Mouse (Mus musculus) neural tube, embryonic 11.5 days (tissue): ENCODE data around the gene Grsf1. TPM values are rescaled to one million over a fixed set of nuclear protein-coding genes. Genes with fewer than 3 reads are reported as not detected.

Experiments used
- ATAC-seq: fragments of 200-750 bp; cut with Nextera tagmentation; 2 replicates; pipeline ENCODE4 v1.8.0; 2017; ENCODE audit warnings: moderate number of reproducible peaks, mild to moderate bottlenecking, moderate TSS enrichment, moderate library complexity; ENCODE audit not compliant: insufficient read depth, low FRiP score, low TSS enrichment
- DNase-seq: peaks from one replicate; pipeline ENCODE4 v3.0.0-alpha.2; 2015; ENCODE audit warnings: low spot score
- H3K27ac ChIP-seq: fragments of 300-500 bp; sonication (generic); 2 replicates; pipeline ENCODE4 v1.5.1; 2014; ENCODE audit warnings: low read depth, mild to moderate bottlenecking, low read length
- H3K27me3 ChIP-seq: fragments of 300-500 bp; sonication (generic); 2 replicates; pipeline ENCODE4 v1.6.1; 2014; ENCODE audit warnings: mild to moderate bottlenecking, low read length, mixed read lengths; ENCODE audit not compliant: control insufficient read depth, insufficient read depth
- H3K36me3 ChIP-seq: fragments of 300-500 bp; sonication (generic); 2 replicates; pipeline ENCODE4 v1.6.1; 2014; ENCODE audit warnings: mild to moderate bottlenecking, low read length, moderate library complexity, mixed read lengths; ENCODE audit not compliant: control insufficient read depth, insufficient read depth
- H3K4me1 ChIP-seq: fragments of 300-500 bp; sonication (generic); 2 replicates; pipeline ENCODE4 v1.6.1; 2014; ENCODE audit warnings: low read length, mixed read lengths; ENCODE audit not compliant: control insufficient read depth, insufficient read depth
- H3K4me2 ChIP-seq: fragments of 300-500 bp; sonication (generic); 2 replicates; pipeline ENCODE4 v1.6.1; 2014; ENCODE audit warnings: low read depth, mild to moderate bottlenecking, moderate library complexity
- H3K4me3 ChIP-seq: fragments of 300-500 bp; sonication (generic); 2 replicates; pipeline ENCODE4 v1.5.1; 2014; ENCODE audit warnings: low read depth, low read length
- H3K9ac ChIP-seq: fragments of 300-500 bp; sonication (generic); 2 replicates; pipeline ENCODE4 v1.6.1; 2014; ENCODE audit warnings: mild to moderate bottlenecking, low read length
- H3K9me3 ChIP-seq: fragments of 300-500 bp; sonication (generic); 2 replicates; pipeline ENCODE4 v1.6.1; 2016; ENCODE audit warnings: low read length; ENCODE audit not compliant: control insufficient read depth
- WGBS: fragments of 180-500 bp; shearing (Covaris S2); extraction: QIAGEN DNeasy Blood & Tissue Kit; methylation state at CpG from one replicate; pipeline ENCODE4 v1.1.7; 2014; 5-methylcytosine and 5-hydroxymethylcytosine counted together
- polyA plus RNA-seq: library from polyadenylated mRNA; unstranded; fragments of >200 nt; fragmentation: Nextera tagmentation; extraction: Ambion mirVana; gene quantifications from 2 replicates; pipeline ENCODE4 v1.2.1, GENCODE M21; 2014

Gene Grsf1
- 105 and 108 TPM in 2 replicates for polyA plus RNA-seq

DNA sequence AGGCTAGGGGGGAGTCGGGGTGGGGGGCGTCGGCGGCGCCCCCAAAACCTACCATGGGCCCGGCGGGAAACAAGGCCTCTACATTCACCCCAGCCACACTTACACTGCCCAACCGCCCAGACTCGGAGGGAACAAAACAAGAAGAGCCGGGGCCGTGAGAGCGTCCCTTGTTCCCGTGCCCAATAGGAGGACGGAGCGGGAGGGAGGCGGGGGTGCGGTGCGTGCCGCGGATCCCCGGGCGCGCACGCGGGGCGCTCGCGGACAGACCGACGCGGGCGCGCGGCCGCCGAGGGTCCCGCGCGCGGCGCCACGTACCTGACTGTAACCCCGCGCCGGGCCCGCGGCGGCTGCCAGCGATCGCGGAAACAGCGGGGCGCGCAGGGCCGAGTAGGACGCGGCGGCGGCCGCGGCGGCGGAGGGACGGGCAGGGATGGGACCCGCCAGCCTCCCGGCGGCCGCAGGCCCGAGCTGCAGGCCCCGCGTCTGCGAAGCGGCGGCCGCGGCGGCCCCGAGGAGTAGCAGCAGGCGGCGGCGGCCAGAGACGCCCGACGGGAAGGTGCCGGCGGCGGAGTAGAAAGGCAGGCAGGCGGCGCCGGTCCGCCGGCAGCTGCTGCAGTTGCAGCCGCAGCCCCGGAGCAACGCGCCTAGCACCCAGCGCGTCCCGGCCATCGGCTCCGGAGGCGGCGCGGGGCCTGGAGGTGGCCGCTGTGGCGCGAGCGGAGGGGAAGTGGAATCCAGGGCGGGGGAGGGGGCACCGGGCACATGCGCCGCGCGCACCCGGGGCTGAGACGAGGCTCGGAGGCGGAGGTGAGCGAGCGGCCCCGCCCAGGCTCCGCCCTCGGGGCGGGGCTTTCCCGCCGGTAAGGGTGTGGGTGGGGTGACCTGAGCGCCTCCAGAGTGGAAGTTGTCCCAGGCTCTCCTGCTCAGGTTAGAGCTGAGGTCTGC is at the start of gene Grsf1:
Gene Grsf1, minus strand, starts transcription at position 729 of the 945 bp plus-strand sequence.
- Histone ChIP-seq H3K4me2 (peak within 1 kb of the TSS; percentile 62), H3K4me1 (peaks cover 11% of the 10 kb centered on the region), H3K9me3 (no peaks in the 10 kb centered on the region), H3K9ac (peak within 1 kb of the TSS; percentile 97), H3K27me3 (no peaks in the 10 kb centered on the region), H3K27ac (peak within 1 kb of the TSS; percentile 98), H3K36me3 (no peaks in the 10 kb centered on the region), H3K4me3 (peak within 1 kb of the TSS; percentile 87)
- ATAC-seq = peak; percentile 93
- 0% methylated on average over 99 of the region's 127 CpGs for WGBS
- DNase-seq = peak; percentile 94

- H3K4me1 ChIP-seq = peaks cover 13% of the 10 kb centered on the region
- ATAC-seq (no peak), DNase-seq (no peak)
- H3K9me3 ChIP-seq = no peaks in the 10 kb centered on the region
- H3K27ac ChIP-seq = no peak overlapping the region
- H3K36me3 ChIP-seq = no peaks in the 10 kb centered on the region
- H3K4me3 ChIP-seq = no peak overlapping the region
- H3K4me2 ChIP-seq = no peak overlapping the region
- no peak overlapping the region for H3K9ac ChIP-seq
- no peaks in the 10 kb centered on the region for H3K27me3 ChIP-seq
- 77% methylated on average over 3 of the region's 3 CpGs for WGBS
These were observed 48.1 kb upstream of the Grsf1 start for GRCm38 (mm10) chr5:88724030-88724429.

- H3K4me3 ChIP-seq = peak overlapping the region; percentile 97
- peak overlapping the region; percentile 96 for H3K9ac ChIP-seq
- H3K4me1 ChIP-seq = peaks cover 13% of the 10 kb centered on the region
- no peaks in the 10 kb centered on the region for H3K9me3 ChIP-seq
- ATAC-seq (no peak), DNase-seq (no peak)
- H3K27me3 ChIP-seq = no peaks in the 10 kb centered on the region
- H3K36me3 ChIP-seq = no peaks in the 10 kb centered on the region
- WGBS = 29% methylated on average over 4 of the region's 4 CpGs
- H3K27ac ChIP-seq = no peak overlapping the region
- H3K4me2 ChIP-seq = peak overlapping the region; percentile 96
These were observed 46.2 kb upstream of the Grsf1 start for GRCm38 (mm10) chr5:88722213-88722600.

DNA sequence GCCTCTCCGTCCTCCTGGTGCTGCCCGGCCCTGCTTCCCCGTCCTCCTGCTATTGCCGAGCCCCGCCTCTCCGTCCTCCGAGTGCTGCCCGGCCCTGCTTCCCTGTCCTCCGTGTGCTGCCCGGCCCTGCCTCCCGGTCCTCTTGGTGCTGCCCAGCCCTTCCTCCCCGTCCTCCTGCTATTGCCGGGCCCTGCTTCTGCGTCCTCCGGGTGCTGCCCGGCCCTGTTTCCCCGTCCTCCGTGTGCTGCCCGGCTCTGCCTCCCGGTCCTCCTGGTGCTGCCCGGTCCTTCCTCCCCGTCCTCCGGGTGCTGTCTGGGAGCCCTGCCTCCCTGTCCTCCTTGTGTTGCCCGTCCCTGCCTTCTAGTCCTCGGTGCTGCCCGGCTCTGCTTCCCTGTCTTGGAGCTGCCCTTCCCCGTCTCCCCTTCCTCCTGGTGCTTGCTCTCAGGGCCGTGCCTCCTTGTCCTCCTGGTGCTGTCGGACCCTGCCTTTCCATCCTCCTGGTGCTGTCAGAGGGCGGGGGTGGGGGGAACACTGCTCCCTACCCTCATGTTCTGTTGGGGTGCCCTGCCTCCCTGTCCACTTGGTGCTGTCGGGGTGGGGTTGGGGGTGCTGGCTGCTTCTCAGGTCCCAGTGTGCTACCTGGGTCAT is 45.7 kb upstream of the Grsf1 start:
- peak overlapping the region; percentile 97 for H3K4me3 ChIP-seq
- H3K27me3 ChIP-seq = no peaks in the 10 kb centered on the region
- H3K27ac ChIP-seq = 0 out of 2 replicates have a peak overlapping the region, but pooled peaks have one; percentile 4
- peaks cover 13% of the 10 kb centered on the region for H3K4me1 ChIP-seq
- WGBS = 2% methylated on average over 31 of the region's 31 CpGs
- H3K36me3 ChIP-seq = no peaks in the 10 kb centered on the region
- no peaks in the 10 kb centered on the region for H3K9me3 ChIP-seq
- H3K9ac ChIP-seq = peak overlapping the region; percentile 96
- ATAC-seq (0 out of 2 replicates have a peak, but pooled peaks have one; percentile 11), DNase-seq (peak; percentile 30)
- peak overlapping the region; percentile 96 for H3K4me2 ChIP-seq

GRCm38 (mm10) chr5:88721003-88721475 is 45.1 kb upstream of the Grsf1 start:
- H3K27me3 ChIP-seq = no peaks in the 10 kb centered on the region
- H3K4me3 ChIP-seq = peak overlapping the region; percentile 97
- DNase-seq (no peak), ATAC-seq (peak; percentile 78)
- H3K9ac ChIP-seq = peak overlapping the region; percentile 96
- peak overlapping the region; percentile 83 for H3K27ac ChIP-seq
- no peaks in the 10 kb centered on the region for H3K9me3 ChIP-seq
- H3K36me3 ChIP-seq = no peaks in the 10 kb centered on the region
- H3K4me2 ChIP-seq = peak overlapping the region; percentile 96
- peaks cover 13% of the 10 kb centered on the region for H3K4me1 ChIP-seq
- WGBS = under 1% methylated on average over 38 of the region's 38 CpGs

GRCm38 (mm10) chr5:88720116-88721002 is 44.4 kb upstream of the Grsf1 start, which contains the start of gene Mob1b:
Mob1b (plus strand) TSS chr5:88720855.
- under 1% methylated on average over 52 of the region's 54 CpGs for WGBS

DNA sequence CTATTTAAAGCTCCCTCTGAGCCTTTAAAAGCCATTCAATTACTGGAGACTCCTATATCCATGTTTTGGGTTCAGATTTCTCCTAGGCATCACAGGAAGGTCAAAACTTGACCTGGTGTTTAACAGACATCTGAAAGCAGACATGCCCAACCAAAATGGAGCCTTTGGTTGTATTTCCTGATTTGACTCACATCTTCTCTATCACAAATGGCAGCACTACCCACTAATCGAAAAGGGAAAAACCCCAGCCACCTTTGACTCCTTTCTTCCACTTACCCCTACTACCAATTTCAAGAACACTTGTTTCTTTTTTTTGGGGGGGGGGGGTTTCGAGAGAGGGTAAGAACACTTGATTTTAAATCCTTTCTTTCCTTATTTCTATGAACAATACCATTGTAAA is 41.0 kb upstream of the Grsf1 start:
- Histone ChIP-seq H3K27me3 (no peaks in the 10 kb centered on the region), H3K4me2 (no peak overlapping the region), H3K9me3 (no peaks in the 10 kb centered on the region), H3K36me3 (no peaks in the 10 kb centered on the region), H3K4me3 (no peak overlapping the region), H3K4me1 (peaks cover 4% of the 10 kb centered on the region), H3K9ac (no peak overlapping the region), H3K27ac (no peak overlapping the region)
- WGBS = 88% methylated on average over 2 of the region's 2 CpGs
- ATAC-seq (no peak), DNase-seq (no peak)

More at GRCm38 (mm10) chr5:88720116-88721002, 44.4 kb upstream of the Grsf1 start, which contains the start of gene Mob1b:
- peak within 1 kb of the TSS; percentile 96 for H3K4me2 ChIP-seq
- no peaks in the 10 kb centered on the region for H3K9me3 ChIP-seq
- H3K4me3 ChIP-seq = peak within 1 kb of the TSS; percentile 97
- peak within 1 kb of the TSS; percentile 96 for H3K9ac ChIP-seq
- peak; percentile 97 for ATAC-seq
- DNase-seq = peak; percentile 98
- peak within 1 kb of the TSS; percentile 83 for H3K27ac ChIP-seq
- H3K27me3 ChIP-seq = no peaks in the 10 kb centered on the region
- no peaks in the 10 kb centered on the region for H3K36me3 ChIP-seq
- peaks cover 13% of the 10 kb centered on the region for H3K4me1 ChIP-seq

DNA sequence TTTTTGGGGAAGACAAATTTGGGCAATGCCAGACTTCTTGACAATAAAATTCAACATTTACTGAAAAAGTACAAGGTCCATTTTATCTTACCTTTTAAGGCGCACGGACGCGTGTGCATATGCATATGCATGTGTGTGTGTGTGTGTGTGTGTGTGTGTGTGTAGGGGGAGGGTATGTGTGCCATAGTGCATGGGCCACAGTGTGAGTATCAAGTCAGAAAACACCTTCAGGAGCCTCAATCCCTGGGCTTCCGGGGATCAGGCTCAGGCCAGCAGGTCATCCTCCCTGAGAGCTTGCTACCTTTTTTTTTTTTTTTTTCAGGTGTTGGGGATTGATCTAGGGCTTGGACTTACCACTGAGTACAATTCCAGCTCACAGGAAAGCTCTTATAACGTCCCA is 36.4 kb upstream of the Grsf1 start:
- WGBS = 78% methylated on average over 6 of the region's 6 CpGs
- H3K4me2 ChIP-seq = no peak overlapping the region
- no peak overlapping the region for H3K9ac ChIP-seq
- H3K36me3 ChIP-seq = no peaks in the 10 kb centered on the region
- DNase-seq = no peak
- no peaks in the 10 kb centered on the region for H3K4me1 ChIP-seq
- no peaks in the 10 kb centered on the region for H3K27me3 ChIP-seq
- no peaks in the 10 kb centered on the region for H3K9me3 ChIP-seq
- no peak overlapping the region for H3K27ac ChIP-seq
- ATAC-seq = no peak
- H3K4me3 ChIP-seq = no peak overlapping the region
